Mouse (Mus musculus) gastrocnemius, adult 18-20 months (tissue): ENCODE measurements around the gene N4bp2. TPM values are rescaled to one million over a fixed set of nuclear protein-coding genes. Genes with fewer than 3 reads are reported as not detected.
A peak's percentile ranks its signal among the peaks of the same experiment; 100 is the strongest.

ENCODE experiments used
- DNase-seq: peaks from one replicate; pipeline ENCODE4 v3.0.0; 2021; ENCODE audit warnings: low spot score
- total RNA-seq, 2 experiments: library from RNA; stranded (reverse); gene quantifications; 2 replicates each; pipeline ENCODE4 v1.2.3; 2021

The N4bp2 gene
- total RNA-seq, 2 experiments from 2014 or later: 3.9 to 4.2 TPM

GRCm38 (mm10) chr5:65861154-65861944, 98.0 kb downstream of the N4bp2 start, which contains the start of gene Rhoh:
Gene Rhoh, plus strand, starts transcription at chr5:65861213.
- no peak for DNase-seq

- DNase-seq: no peak
Observed at GRCm38 (mm10) chr5:65862217-65862927, 99.1 kb downstream of the N4bp2 start.

- DNase-seq: peak; percentile 9
Observed at GRCm38 (mm10) chr5:65863349-65863749, 100.0 kb downstream of the N4bp2 start.

- DNase-seq: no peak
Observed at GRCm38 (mm10) chr5:65864486-65864885, 101.2 kb downstream of the N4bp2 start.

GRCm38 (mm10) chr5:65864946-65865345, 101.6 kb downstream of the N4bp2 start:
- DNase-seq: no peak

GRCm38 (mm10) chr5:65866591-65866990, 103.3 kb downstream of the N4bp2 start:
- DNase-seq: no peak

- no peak for DNase-seq
Observed at GRCm38 (mm10) chr5:65867380-65868116, 104.2 kb downstream of the N4bp2 start.

- no peak for DNase-seq
Observed at GRCm38 (mm10) chr5:65868419-65868818, 105.1 kb downstream of the N4bp2 start.

- DNase-seq: no peak
Observed at GRCm38 (mm10) chr5:65869660-65870059, 106.3 kb downstream of the N4bp2 start.

GRCm38 (mm10) chr5:65871276-65871875, 108.1 kb downstream of the N4bp2 start:
- DNase-seq: no peak

- DNase-seq: no peak
Observed at GRCm38 (mm10) chr5:65873212-65873611, 109.9 kb downstream of the N4bp2 start.

GRCm38 (mm10) chr5:65875269-65875668, 111.9 kb downstream of the N4bp2 start:
- DNase-seq: no peak

GRCm38 (mm10) chr5:65878367-65878766, 115.0 kb downstream of the N4bp2 start:
- DNase-seq: no peak

Other genes starting within 250 kb of the N4bp2 start
- 10 to 100 TPM; 29.6 to 39.0 TPM for gene Smim14, start 226.3 kb upstream of the N4bp2 start, total RNA-seq
- 10 to 100 TPM; 61.4 to 72.0 TPM for gene Ube2k, start 226.3 kb upstream of the N4bp2 start, total RNA-seq
- gene Pds5a, start 65.2 kb upstream of the N4bp2 start, total RNA-seq: 10 to 100 TPM; 43.1 to 44.7 TPM
- gene Rhoh, start 97.7 kb downstream of the N4bp2 start, total RNA-seq: under 1 TPM; 0.23 to 0.26 TPM
- gene Chrna9, start 171.4 kb downstream of the N4bp2 start, total RNA-seq: 1 to 10 TPM; 1.9 to 8.2 TPM
- gene 9130230L23Rik, start 240.8 kb downstream of the N4bp2 start, total RNA-seq: not detected